Mouse (Mus musculus) frontal cortex, postnatal 36 days (tissue): ENCODE data around the gene Tacc2.

Experiments used
- DNase-seq, 2 experiments: peaks; one replicate each; pipeline ENCODE4 v3.0.0; 2022; ENCODE audit warnings: low spot score in 2 of 2

The Tacc2 gene

DNA sequence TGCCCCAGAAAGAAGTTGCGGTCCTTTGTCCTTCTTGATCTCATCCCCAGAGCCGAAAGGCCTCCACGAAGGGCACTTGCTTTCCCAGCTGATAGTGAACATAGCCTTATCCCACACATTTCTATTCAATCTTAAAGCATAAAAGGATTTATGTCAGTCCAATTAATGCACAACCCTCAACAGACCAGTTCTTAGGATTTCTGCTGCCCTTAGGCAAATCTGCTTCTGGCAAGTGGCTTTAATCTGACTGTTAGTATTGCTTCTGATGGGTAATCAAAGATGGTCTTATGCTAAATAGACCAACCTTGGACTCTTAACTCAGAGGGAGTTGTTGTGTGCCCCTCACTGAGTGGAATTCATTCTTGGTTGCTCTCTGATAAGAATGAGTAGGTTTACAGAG, 40.4 kb downstream of the Tacc2 start:
- DNase-seq = no peak

DNA sequence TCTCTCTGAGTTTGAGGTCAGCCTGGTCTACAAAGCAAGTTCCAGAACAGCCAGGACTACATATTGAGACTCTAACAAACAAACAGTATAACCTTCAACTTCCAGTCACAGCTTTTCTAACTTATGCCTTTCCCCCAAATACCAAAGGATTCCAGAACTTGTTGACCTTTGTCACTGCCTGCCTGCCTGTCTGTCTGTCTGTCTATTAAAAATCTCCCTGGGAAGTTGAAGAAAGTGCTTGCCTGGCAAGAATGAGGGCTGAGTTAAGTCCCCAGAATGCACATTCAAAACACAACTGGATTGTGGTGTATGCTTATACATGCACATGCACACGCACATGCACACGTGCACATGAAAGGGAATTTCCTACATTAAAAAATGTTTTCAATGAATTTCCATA, 43.8 kb downstream of the Tacc2 start:
- no peak for DNase-seq

DNA sequence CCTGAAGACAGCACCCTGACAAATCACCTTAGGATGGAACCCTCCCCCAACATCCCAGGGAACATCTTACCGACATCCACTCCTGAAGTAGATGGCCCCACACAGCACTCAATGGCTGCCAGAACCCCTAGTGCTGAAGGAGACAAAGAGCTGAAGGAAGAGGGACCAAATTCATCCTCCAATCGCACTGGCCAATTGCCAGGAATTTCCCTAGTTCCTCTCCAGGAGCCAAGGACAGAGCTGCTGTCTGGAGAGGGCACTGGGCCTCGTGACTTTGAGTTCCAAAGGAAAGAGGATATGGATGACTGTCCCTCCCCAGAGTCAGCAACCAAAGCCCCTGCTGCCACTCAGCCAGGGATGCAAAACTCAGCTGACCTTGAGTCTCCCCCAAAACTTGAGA, 44.7 kb downstream of the Tacc2 start:
- no peak for DNase-seq

DNA sequence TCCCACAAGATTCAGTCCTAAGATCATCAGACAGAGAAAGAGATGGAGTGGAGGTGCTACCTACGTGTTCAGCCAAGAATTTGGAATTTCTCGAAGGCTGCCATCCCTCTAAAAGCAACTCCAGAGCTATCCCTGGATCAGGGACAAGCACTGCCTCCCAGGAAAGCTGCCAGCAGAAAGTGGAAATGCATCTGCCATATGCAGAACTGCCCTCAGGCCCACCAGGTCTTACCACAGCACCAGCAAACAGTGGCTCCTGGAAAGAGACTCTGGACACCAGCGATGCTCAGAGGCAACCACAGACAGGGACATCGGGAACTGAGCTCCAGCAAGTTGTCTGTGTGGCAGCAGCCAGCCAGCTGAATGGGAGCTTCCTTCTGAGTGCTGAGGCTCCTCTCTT, 45.1 kb downstream of the Tacc2 start:
- peak in 1 of 2 experiments; percentile 20 for DNase-seq

DNA sequence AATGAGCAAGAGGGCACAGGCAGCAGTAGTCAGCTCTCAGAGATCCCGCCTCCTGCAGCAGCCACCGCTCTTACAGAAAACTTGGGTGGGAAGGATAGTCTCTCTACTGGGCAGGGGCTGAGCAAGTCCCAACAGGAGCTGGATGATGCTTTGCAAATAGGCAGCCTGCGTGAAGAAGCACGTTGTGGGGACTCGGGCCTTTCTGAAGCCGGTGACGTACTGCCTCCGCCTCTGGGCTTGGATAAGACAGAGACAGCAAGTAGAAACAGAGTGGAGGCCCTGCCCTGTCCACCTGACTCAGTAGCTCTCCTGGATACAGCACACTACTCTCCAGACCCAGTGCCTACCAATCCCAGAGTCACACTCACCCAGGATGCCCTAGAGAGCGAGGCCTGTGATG, 47.1 kb downstream of the Tacc2 start:
- DNase-seq = no peak

DNA sequence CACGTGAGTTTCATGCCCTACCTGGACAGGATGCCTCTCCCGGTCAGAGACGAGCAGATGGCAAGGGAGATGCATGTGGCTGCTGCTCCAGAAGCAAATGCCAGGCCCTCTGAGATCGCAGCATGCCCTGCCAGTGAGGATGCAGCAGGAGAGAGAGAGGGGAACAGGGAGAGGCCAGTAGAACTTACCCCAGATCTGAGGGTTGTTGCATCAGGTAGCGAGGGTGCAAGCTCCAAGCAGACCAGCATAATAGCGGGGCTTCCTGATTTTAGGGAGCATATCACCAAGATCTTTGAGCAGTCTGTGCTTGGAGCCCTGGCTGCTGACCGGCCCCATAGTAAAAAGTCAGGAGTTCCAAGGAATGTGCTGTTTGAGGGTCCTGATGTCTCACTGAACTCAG, 48.1 kb downstream of the Tacc2 start:
- DNase-seq = no peak

DNA sequence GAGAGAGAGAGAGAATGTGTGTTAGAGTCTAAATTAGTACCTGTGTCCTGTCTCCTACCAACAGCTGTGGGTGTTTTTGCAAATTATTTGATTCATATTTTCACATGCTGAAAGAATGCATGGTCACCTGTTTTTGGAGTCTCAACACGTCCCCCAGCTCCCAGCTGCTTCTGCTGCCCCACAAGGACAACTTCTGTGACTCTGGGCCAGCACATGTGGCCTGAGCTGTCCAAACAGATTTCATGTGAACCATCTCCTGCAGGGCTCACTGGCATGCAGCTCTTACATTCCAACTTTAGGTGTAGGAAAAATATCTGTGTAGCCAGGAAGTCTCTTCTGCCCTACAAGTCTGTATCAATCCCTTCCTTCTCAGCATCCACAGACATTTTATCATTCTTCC, 51.4 kb downstream of the Tacc2 start:
- DNase-seq = no peak

DNA sequence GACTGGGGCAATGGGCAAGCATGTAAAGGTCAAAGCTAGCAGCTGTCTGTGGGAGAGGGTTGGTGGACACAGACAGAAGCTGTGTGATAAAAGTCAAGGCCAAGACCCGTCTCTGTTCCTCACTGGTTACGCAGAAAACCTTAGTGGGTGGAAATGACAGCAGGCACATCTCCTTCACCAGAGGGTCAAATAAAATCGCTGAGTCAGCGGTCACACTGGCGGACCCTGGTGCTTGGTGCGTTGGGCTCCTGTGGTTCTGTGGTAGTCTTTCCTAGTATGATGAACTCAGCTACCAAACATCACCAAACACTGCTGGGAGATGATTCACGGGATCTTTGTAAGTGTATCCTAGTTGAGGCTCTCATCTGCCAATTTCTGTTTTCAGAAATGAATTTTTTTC, 52.8 kb downstream of the Tacc2 start:
- DNase-seq = no peak

DNA sequence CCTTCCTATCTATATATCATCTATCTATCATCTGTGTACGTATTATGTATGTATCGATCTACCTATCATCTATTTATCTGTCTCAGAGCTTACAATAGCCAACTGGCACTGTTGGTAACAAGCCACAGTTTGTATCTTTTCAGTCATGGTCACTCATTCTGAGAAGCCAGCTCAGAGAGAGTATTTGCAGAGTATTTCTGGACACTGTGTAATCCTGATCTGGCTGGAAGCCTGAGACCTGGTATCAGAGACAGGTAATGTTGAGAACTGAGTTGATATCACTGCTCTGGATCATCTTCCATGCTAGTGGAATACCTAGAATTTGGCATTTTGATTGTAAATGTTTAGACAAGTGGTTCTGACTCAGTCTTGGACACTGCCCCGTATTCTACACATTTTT, 53.7 kb downstream of the Tacc2 start:
- no peak for DNase-seq

DNA sequence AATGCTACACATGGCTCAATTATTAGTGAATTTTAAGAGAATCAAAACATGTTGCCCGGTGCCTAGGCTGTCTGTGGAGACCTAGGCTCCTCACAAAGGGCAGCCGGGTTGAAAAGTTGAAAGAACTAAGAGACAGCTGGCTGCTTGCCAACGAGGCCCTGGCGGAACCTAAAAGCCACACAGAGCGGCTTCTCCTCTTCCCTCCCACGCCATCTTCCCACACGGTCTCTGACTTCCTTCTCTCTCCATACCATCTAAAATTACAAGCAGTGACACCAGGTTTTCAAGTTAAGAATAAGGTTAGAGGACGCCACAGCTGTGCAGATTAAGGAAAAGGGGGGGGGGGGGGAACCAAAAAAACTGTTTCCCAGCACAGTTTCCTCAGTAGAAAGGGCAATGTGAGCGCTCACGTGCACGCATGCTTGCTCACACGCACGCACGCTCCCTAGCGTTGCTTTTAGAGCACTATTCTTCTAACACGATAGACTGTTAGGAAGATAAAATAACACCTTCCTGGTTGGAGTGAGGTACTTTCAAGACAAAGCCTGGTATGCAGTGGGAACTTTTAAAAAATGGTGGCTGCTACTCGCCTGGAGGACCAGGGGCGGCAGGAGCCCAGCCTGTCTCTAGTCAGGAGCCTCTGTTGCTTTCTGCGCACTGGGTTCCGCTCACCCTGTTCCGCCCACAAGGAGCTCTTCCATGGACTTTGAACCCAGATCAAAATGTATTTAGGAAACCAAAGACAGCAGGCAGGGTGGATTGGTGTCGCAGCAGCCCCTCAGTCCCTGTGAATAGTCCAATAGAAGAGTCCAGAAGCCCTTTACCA, 54.5 kb downstream of the Tacc2 start:
- DNase-seq = no peak

DNA sequence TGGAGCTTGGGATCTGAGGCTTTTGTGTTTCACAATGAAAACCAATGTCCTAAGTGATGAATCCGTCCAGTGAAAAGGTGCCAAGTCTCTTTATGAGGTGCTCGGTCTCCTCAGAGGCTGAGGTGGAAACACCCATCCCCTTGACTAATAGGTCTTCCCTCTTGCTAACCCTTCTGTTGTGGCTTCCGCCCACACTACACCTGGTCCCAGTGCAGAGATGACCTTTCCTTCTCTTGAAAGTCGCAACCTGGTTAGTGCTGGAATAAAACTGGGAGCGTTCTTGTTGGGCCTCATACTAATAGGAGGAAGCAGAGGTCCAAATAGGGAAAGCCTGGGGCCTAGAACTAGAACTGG, 55.1 kb downstream of the Tacc2 start:
- no peak for DNase-seq

DNA sequence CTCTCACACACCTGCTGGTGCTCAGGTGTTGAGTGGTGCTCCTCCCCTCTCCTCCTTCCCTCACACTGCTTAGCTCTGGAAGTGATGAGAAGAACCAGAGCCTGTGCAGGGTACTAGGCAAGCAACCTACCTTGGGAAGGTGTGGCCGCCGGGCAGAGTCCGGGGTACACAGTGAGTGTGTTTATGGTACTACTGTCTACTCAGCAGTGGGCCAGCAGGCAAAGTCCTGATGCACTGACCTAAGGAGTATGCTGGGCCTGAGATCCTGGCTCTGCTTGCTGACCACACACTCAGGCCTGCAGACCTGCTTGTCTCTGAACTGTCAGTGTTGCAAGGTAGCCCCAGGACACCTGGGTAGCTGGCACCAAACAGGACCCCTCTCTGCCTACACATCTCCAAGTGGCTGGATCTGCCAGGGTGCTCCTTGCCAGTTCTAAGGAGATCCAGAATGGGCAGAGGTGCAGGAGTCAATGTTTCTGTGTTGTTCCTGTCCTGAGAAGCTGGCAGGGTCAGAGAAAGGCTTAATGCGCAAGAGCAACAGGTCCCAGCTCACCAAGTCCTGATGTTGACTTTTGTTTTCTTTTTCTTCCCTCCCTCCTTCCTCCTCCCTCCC, 57.1 kb downstream of the Tacc2 start:
- DNase-seq = no peak

DNA sequence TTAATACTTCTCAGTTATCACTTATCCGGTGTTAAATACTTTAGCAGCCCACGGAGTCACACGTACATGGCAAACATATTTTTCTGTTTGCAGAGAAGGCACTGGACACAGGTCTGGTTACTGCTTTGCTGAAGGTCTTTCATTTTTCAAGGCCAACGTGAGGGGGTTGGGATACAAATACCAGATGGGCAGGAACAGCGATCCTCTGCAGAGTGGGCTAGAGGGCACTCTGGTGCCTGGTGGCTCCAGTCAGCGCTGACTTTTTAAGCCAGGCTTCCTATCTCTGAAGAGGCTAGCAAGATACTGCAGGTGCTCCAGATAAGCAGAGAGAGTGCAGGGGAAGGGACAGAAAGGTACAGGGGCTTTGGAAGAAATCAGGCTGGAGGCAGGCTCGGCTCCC, 58.0 kb downstream of the Tacc2 start:
- DNase-seq = no peak

DNA sequence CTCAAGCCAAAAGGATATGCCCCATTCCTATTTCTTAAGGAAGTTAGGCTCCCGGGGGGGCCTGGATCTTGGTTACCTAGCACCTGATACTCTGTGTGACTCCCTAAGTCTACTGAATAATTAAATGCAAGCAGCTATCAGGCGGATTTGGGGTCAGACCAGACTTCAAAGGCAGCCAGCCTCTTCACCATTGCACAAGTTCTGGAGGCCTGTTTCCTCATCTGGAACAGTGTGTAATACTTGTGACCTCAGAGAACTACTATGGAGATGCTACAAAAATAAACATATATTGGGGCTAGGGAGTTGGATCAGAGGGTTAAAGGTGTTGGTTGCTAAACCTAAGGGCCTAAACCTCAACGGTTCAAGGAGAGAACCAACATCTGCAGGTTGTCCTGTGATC, 59.0 kb downstream of the Tacc2 start:
- DNase-seq = no peak

DNA sequence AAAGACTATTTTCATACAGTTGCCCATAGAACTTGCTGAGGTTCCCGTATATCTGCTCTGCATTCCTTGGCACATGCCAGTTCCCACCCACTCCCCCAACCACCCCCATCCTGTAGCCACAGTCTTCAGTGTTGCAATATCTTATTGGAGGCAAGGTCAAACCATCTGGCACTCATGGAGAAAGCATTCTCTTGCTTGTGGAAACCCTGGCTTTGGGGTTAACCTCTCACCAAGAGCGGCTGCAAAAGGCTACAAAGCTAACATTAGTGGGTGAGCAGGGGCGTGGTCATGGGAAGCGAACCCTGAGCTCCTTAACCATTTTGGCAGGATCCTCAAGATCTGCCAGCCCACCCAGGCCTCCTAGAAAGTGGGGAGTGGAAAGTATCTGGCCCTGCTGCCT, 59.7 kb downstream of the Tacc2 start:
- DNase-seq = no peak

DNA sequence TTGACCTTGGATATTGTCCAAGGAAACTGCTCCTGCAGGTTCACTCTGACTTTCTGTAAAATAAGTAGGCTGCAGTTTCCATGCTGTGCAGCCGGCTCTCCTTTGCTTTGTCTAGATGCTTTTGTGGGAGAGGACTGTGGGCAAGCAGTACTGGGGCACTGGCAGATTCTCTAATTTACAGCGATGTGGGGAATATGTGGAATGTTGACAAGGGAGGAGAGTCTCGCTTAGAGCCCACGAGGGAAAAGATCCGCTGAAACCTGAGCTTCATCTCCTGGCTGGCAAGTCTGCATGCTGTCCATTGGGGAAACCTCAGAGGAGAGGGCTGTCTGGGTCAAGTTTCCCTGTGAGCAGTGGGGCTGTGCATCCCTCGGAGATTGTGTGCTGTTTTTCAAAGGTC, 60.6 kb downstream of the Tacc2 start:
- DNase-seq = no peak

DNA sequence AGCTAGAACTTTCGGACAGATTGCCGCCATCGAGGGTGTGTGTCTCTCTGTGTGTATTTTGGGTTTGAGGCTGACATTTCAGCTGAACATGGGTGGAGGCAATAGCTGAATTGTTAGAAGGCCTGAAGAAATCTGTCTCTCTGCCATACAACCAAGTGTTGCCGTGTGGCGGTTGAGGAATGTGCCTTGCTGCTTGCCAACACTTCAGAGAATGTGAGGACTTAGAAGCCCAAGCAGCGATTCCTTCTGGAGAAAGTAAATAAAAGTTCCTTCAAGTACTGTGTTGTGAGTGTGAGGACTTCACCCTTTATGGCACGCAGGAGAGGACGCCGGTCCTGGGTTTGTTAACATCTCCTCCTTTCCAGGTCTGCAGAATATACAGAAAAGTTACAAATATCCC, 63.4 kb downstream of the Tacc2 start:
- peak in 1 of 2 experiments; percentile 41 for DNase-seq

DNA sequence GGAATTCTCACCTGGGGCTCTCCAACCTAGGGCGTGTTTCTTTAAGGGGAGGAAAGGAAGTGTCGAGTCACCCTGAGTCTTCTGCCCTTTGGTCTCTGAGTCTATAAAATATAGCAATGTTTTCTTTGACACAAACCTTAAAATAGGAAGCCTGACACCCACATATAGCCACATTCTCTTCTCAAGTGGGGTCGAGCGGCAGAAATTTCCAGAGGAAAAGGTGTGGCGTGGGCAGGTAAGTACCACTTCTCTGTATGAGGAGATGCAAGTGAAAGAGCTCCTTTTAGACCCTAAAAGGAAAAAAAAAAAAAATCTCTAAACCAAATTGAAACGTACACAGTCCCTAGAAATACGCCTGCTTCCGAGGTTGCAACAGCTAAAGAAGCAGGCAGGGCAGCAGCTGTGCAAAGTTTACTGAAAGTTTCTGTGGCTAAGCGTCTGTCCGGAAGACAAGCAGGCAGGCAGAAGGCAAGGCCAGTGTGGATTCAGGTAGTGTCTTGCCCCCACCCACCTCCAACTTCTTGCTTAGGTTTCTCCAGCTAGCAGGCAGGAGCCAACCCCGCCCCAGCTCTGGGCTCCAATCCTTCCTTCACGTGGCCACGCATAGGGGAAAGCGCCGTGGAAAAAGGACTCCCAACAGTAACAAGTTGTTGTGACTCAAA, 68.2 kb downstream of the Tacc2 start:
- DNase-seq = no peak

DNA sequence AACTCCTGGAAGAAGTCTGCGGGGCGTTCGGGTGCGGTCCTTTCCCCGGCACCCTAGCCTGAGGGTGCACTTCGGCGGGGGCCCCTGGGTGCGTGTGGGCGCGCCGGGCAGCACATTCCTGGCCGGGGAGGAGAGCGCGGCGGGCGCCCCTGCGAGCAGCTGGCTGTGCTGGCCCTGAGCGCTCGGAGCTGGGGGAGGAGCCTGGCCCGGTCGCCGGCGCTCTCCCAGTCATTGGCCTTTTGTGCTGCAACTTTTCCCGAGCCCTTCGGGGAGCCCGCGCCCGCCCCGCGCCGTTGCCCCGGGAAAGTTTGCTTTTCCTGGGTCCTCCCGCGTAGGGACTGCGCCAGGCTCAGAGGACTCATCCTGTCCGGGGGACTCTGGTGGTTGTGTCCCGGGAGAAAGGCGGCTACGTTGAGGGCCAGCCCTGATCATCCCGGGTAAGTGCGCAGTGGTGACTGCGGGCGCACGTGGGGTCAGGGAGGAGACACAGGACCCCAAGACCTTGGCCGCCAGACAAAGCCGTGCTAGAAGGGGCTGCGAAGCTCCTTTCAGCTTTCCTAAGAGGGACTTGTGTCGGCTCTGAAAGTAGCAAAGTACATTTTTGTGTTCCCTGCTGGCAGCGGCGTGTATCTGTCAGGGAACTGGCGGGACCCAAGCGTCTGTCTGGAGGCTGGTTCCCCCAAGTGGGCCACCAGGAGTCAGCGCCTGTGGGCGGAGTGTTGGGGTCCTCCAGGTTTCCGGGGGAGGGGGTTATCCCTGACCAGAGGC, 68.9 kb downstream of the Tacc2 start:
- DNase-seq = no peak

DNA sequence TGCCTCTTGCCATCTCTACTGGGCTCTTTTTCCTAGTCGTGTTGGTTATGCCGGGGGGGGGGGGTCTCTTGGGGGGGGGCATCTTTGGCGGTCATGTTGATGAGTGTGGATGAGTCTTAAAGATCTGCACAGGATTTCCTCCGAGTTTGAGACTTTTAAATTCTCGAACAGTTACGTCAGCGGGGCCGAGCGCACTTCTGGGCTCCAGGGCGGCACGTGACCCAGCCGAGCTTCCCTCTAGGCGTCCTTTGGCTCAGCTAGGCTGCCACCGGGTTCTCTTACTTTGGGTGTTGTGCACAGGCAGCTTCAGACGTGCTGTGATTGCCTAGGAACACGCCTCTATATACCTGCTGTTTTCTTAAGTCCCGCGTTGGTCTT, 69.5 kb downstream of the Tacc2 start:
- DNase-seq = no peak

DNA sequence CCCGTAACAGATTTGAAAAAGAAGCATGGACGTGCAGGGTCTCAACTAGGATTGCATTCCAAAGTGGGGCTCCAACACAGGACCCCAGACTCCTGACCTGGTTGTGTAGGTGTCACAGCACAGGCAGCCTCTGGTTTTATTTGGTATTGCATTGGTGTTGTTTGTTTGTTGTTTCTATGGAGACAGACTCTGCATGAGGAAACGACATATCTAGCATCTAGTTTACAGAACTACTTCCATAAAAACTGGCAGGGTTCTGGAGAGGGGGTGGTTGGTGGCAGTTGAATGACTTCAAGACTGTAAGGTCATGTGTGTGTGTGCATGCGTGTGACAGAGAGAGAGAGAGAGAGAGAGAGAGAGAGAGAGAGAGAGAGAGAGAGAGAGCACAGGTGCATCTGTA, 70.8 kb downstream of the Tacc2 start:
- DNase-seq = no peak

DNA sequence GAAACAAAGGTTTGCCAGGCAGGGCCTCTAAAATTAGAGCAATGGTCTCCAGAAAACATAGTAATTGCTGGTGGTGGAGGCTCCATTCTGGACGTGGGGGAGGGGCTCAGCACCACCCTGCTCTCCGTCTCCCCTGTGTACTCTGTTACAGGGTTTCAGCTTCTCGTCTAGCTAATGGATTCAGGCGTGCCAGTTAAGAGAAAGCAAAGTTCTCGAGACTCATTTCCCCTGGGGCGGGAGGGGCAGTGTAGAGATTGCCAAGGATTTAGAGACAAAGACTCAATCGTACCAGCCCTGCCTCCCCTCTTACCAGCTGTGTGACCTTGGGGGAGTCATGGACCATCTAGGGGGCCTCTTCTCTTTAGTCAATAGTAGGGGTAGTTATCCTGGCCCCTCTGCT, 72.0 kb downstream of the Tacc2 start:
- DNase-seq = no peak

DNA sequence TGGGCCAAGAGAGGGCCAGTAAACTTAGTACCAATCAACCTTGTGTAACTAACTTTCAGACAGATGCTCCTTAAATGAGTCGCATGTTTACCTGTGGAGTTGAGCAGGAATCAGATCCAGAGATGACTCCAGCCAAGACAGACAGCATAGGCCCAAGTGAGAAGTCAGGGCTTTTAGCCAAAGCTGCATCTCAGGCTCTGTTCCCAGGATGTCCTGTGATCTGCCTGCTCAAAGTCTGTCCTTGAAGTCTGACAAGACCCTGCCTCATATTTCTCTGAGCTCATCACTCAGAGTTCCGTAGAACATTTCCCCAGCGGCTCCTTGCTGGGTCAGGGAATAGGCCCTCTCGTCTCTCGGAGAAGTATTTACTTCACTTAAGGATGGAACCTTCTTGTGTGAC, 73.4 kb downstream of the Tacc2 start:
- no peak for DNase-seq
